Mouse (Mus musculus) MEL (cell line): ENCODE data around the gene Proser2.

ENCODE experiments used
- CHD2 ChIP-seq: IDR thresholded peaks from 2 replicates; pipeline ENCODE4 v1.6.1; 2011; ENCODE audit warnings: low read length, improper control_type of control experiment
- CTCF ChIP-seq, 3 experiments: IDR thresholded peaks in 2 of 3; conservative IDR thresholded peaks in 1 of 3; 2 replicates each; pipeline ENCODE4 v1.5.1; 2011 to 2012; ENCODE audit warnings: low read length in 3 of 3, low read depth in 2 of 3, mild to moderate bottlenecking in 2 of 3, improper control_type of control experiment in 1 of 3, inconsistent platforms in 1 of 3, mixed read lengths in 1 of 3, moderate library complexity in 1 of 3; ENCODE audit not compliant: control insufficient read depth in 1 of 3, insufficient read depth in 1 of 3, poor library complexity in 1 of 3, severe bottlenecking in 1 of 3
- E2F4 ChIP-seq: IDR thresholded peaks from 2 replicates; pipeline ENCODE4 v1.6.1; 2011; ENCODE audit warnings: low read depth, low read length, improper control_type of control experiment, borderline replicate concordance
- ETS1 ChIP-seq: IDR thresholded peaks from 2 replicates; pipeline ENCODE4 v1.6.1; 2012; ENCODE audit warnings: low read depth, mild to moderate bottlenecking, inconsistent platforms, low read length, improper control_type of control experiment, moderate library complexity
- HCFC1 ChIP-seq: IDR thresholded peaks from 2 replicates; pipeline ENCODE4 v1.6.1; 2012; ENCODE audit warnings: low read depth, mild to moderate bottlenecking, inconsistent platforms, low read length, improper control_type of control experiment, moderate library complexity
- NRF1 ChIP-seq: IDR thresholded peaks from 2 replicates; pipeline ENCODE4 v1.6.1; 2014; ENCODE audit warnings: low read depth, mild to moderate bottlenecking, inconsistent platforms, low read length, improper control_type of control experiment, moderate library complexity; ENCODE audit not compliant: poor library complexity, insufficient read depth, severe bottlenecking
- POLR2A ChIP-seq, 2 experiments: IDR thresholded peaks; 2 replicates each; pipeline ENCODE4 v1.6.1; 2011 to 2012; ENCODE audit warnings: low read length in 2 of 2, mild to moderate bottlenecking in 2 of 2, control low read depth in 1 of 2, improper control_type of control experiment in 1 of 2, low read depth in 1 of 2, moderate library complexity in 1 of 2; ENCODE audit not compliant: control insufficient read depth in 1 of 2, insufficient read depth in 1 of 2, poor library complexity in 1 of 2
- ZMIZ1 ChIP-seq: IDR thresholded peaks from 2 replicates; pipeline ENCODE4 v1.6.1; 2012; ENCODE audit warnings: low read depth, mild to moderate bottlenecking, inconsistent platforms, low read length, improper control_type of control experiment, moderate library complexity
- ZNF384 ChIP-seq: IDR thresholded peaks from 2 replicates; pipeline ENCODE4 v1.6.1; 2012; ENCODE audit warnings: low read depth, mild to moderate bottlenecking, inconsistent platforms, low read length, improper control_type of control experiment

- TF ChIP-seq POLR2A (IDR thresholded peaks at IDR 0.05; ENCODE audit: control insufficient read depth in 1 of 2, insufficient read depth in 1 of 2, low read depth in 1 of 2, low read length in 2 of 2, poor library complexity in 1 of 2) (no peak), ZMIZ1 (no peak), CTCF (IDR thresholded peaks at IDR 0.05 in 2 of 3, conservative IDR thresholded peaks at IDR 0.05 in 1 of 3; ENCODE audit: control insufficient read depth in 1 of 3, insufficient read depth in 1 of 3, low read depth in 2 of 3, low read length in 3 of 3, poor library complexity in 1 of 3, severe bottlenecking in 1 of 3) (no peak), ZNF384 (no peak), HCFC1 (no peak), ETS1 (no peak), E2F4 (no peak), NRF1 (no peak), CHD2 (no peak)
Observed at GRCm38 (mm10) chr2:6070925-6071324, 59.1 kb downstream of the Proser2 start.
